Mouse (Mus musculus) gastrocnemius, postnatal 4 days (tissue): ENCODE measurements around the gene Aldh1a3. TPM values are rescaled to one million over a fixed set of nuclear protein-coding genes. Genes with fewer than 3 reads are reported as not detected.
A peak's percentile ranks its signal among the peaks of the same experiment; 100 is the strongest.

Experiments used
- DNase-seq, 2 experiments: peaks; one replicate each; pipeline ENCODE4 v3.0.0; 2021 to 2022; ENCODE audit warnings: low spot score in 2 of 2, mixed read lengths in 2 of 2
- long read RNA-seq, 2 experiments: library from polyadenylated mRNA; stranded (forward); transcript quantifications; one replicate each; pipeline ENCODE4 v2.0.0; 2021
- total RNA-seq, 2 experiments: library from RNA; stranded (reverse); gene quantifications; 2 replicates each; pipeline ENCODE4 v1.2.3; 2021

The Aldh1a3 gene
- 10 to 100 TPM; 14.4 to 18.2 TPM for total RNA-seq
- long read RNA-seq, experiment 1, transcript Aldh1a3-201 (13 exons, 3,443 nt): major isoform, 11 of 20 reads
- long read RNA-seq, experiment 1, partial matches to known transcripts: 6 of 20 reads
- long read RNA-seq, experiment 1, other reads (novel, unspliced or antisense): 3 of 20 reads
- long read RNA-seq, experiment 2, transcript Aldh1a3-201 (13 exons, 3,443 nt): major isoform, 9 of 11 reads
- long read RNA-seq, experiment 2, partial matches to known transcripts: 1 of 11 reads
- long read RNA-seq, experiment 2, other reads (novel, unspliced or antisense): 1 of 11 reads

- peak; percentile 43 to 67 for DNase-seq
Observed at GRCm38 (mm10) chr7:66427437-66428161, at the start of gene Aldh1a3. TSS of gene Aldh1a3 (minus strand) at chr7:66427517.

DNA sequence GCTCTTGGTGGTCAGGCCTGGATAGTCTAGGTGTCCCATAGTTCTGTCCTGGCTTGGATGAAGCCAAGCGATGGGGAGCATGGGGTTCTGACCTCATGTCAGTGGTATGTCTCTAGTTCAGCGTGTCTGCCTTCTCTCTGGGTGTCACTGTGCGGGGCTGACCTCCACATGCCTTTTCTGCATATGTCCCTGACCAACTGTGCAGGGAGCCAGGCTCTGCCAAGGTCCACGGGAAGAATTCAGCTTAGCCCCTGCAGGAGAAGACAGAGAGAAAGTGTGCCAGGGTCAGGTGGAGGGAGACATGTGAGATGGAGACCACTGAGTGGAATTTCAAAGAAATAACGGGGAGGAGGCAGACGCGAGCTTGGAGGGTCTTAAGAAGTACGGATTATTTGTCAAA is 49.0 kb upstream of the Aldh1a3 start:
- DNase-seq: no peak

GRCm38 (mm10) chr7:66471641-66472216 is 44.4 kb upstream of the Aldh1a3 start:
- DNase-seq: no peak

DNA sequence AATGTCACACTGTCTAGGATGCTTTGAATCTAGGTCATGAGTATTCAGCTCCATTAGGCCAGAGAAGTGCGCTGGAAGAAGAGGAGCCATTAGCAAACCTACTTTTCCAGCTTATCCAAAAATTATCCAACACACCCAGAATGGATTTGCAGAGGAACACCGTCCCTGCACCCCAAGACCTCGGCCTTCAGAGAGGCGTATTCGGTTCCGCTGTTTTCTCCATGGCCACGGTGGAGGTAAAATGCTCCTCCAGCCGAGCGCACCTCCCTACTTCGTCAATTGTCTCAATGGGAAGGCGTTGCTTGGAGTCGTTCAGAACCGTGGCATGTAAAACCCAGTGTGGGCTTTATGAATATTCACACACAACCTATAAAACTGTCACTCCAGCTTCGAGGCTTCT is 39.3 kb upstream of the Aldh1a3 start:
- no peak for DNase-seq

GRCm38 (mm10) chr7:66465241-66465640 is 37.9 kb upstream of the Aldh1a3 start:
- DNase-seq: no peak

DNA sequence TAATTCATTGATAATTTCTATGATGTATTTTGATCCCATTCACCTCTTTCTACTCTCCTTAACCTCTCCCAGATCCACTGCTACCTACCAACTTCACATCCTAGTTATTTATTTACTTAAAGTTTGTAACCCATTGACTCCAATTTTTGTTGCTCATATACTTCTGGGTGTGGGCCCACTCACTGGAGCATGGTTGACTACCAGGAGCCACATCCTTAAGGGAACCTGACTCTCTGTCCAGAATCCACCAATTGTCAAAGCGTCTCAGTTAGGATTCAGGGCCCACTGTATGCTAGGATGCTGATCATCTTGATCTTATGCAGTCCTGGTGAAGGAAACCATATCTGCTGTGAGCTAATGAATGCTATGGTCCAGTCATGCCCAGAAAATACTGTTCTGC is 35.8 kb upstream of the Aldh1a3 start:
- DNase-seq: no peak

DNA sequence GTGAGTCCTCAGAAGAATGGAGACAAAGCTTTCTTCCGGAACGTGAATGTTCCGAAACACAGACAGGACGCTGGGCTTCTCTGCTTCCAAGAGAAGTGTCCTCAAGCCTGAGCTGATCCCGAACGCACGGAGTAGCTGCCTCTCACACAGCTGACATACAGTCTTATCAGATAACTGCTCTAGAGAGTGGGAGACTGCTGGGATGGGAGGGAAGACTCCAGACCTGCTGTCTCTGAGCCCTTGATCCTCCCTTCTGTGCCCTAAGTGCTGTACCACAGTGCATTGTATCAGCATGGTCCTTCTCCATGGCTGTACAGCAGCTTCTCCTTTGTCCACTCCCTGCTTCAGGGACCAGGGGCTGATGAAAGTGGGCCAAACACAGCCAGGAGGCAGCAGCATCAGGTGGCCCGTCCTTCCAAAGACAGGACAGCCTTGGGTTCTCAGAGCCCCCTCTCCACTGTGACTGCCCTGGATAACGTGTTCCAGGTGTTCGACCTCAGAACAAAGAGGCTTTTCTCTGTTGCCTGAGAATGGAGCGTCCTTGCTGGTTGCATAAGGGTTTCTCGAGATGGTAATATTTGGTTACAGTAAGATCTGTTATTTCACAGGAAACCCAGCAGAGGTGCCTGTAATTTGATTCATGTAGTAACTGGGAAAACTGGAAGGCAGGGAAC is 24.4 kb upstream of the Aldh1a3 start:
- peak in 1 of 2 experiments; percentile 13 for DNase-seq

DNA sequence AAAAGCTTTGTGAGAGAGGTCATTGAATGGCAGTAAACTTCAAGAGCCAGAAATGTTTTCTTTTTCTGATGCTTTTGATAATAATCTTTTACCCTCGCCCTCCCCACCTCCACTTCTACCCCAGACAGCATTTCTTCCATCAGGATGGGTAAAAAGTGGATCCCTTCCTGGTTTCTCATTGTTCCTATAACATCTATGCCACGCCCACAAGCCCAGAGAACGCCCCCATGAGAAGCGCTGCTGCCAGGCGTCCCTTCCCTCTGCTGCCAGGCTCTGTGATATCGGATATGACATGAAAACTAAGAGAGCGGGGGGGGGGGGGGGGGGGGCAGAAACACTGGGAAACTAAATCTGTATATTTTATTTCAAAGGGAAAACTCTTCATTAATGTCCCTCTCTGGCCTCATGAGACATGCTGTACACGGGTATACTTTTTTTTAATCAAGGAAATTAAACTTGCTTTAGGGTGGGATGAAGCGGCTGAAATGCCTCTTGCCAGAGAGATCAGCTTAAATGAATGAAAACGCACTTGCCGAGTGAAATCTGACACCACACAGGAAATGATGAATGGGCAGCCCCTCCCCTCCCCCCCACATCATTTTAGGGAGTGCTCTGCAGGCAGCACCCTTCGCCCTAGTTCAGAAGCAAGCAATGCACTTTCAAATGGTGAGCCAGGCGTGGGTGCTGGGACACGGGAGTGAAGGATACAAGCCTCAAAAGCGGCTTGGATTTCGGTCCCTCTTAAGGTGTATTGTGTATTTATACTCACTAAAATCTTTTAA is 22.8 kb upstream of the Aldh1a3 start:
- peak; percentile 15 to 36 for DNase-seq

DNA sequence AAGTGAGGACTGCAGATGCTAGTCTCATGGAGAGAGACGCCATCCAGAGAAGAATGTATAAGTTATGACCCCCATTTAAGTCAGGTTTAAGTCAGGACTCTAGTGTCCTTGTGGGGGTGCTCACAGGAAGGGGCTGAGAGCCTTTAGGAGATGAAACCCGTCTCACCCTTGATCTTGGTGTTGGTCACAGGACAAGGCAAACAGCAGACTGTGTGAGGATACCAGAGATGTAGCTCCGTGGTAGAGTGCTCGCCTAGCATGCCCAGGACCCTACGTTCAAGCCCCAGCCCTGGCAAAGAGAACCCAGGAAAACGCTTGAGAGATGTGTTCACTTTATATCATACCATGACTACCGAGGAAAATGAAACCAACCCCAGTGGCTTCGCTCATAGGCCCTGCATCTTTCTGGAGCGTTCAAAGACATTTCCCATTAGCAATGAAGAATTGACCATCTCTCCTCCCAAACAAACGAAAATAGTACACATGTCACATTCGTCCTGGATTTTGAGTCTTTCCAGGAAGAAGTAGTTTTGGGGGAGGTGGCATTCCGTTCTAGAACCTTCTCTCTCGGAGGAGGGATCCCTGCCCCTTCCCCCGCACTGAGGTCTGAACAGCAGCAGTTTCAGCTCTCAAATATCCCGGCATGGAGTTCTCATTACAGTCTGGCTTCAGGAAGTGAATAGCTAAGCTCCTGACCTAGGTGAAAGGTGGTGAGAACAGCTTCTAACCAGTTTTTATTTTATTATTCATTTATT is 21.6 kb upstream of the Aldh1a3 start:
- DNase-seq: peak in 1 of 2 experiments; percentile 11

DNA sequence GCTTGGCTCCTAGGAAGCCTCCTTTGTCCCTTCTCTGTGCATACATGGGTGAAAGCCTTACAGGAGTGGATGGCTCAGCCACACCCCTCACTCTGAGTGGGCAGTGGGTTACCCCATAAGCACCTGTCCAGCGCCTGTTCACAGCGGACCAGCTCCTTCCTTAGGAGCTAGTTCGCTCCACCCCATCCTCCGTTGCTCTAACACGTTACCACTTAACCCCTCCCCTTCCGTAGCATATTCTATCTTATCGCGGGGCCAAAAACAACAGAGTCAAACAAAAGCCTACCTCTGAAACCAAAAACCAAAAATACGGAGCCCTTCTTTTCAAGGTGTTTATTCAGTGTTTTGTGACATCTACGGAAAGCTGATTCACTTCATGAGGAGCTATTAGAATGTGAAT is 21.0 kb upstream of the Aldh1a3 start:
- no peak for DNase-seq

GRCm38 (mm10) chr7:66446860-66447259 is 19.5 kb upstream of the Aldh1a3 start:
- no peak for DNase-seq

GRCm38 (mm10) chr7:66445117-66445905 is 18.0 kb upstream of the Aldh1a3 start:
- no peak for DNase-seq

DNA sequence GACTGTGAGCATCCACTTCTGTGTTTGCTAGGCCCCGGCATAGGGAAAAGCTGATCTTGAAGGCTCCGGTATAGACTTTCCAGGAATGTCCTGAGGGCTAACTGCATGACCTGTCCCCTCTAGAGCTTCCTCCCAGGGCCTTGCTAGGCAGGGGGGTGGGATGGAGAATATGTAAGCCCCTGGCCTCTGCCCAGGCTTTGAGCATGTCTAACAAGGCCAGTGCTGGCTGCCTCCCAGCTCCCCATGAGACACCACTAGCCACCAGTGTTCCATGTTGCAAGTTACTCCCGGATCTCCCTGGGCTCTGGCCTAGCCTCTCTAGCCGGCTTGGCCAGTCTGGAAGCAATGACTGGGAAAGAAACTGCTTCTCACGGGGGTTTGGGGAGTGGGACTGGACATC is 17.4 kb upstream of the Aldh1a3 start:
- DNase-seq: no peak

DNA sequence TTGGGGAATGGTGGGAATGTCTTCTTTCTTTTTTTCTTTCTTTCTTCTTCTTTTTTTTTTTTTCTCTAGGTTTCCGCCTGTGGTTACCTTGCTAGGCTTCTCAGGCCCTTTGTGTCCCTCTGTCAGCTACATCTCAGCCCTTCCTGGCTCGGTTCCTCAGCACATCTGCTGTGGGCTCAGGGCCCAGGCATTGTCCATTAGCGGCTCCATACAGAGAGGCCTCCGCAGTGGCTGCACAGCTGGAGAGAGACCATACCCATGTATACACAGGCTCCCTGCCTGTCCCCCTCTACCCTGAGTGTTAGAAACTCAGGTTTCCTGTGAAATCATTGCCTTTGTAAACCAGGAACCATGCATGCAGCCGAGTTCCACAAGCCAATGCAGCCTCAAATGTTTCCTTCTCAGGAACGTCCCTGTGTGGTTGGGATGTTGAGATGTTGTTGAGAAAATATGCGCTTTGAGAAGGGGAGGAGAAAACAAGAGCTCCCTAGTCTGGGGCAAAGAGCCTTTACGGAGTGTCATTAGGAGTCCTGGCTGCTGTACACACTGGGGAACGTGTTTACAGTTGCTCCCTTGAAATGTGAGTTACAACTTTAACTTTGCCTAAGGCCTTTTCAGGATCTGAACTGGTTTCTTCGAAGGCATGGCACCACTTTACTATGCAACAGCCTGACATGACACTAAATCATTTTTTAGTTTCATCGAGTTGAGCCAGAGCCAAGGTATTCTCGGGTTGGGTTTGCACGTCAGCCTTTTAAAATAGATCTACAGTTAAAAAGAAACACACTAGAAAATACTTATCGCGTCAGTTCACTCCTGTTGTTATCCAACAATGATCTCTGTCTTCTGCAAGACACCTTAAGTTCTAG is 15.4 kb upstream of the Aldh1a3 start:
- peak; percentile 46 to 72 for DNase-seq

DNA sequence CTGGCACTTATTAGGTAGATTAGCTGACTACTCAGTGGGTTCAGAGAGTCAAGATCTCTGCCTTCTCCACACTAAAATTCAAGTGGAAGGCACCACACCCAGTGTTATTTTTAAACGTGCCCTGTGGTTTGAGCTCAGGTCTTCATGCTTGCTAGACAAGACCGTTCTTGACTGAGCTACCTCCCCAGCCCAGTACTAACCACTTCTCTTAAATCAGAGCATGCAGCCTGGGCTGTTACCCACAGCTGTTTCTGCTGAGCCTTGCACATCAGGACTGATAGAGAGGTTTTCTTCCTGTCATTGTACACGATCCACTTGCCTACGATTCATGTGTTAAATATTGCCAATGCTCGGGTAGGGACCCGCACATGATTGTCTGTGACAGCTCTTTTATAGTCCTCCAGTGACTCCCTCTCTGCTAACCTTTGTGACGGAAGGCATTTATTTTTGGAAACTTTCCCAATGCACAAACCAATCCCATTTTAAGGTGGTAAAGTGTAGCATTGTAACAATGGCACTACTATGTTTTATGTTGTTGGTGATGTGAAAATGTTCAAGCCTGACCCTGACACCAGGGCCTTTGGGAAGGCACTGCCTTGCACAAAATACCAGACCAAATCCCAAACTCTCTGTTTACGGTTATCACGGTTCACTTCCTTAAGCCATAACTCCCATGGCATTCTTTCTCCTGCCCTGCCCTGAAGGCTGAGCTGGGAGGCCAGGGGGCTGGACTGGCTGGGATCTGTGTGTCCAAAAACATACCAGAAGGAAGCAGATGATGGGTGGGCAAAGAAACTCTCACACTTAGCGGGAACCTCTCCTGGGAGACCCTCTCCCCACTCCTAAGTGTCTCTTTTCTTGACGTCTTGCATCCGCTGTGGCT is 11.7 kb upstream of the Aldh1a3 start:
- no peak for DNase-seq

- DNase-seq: peak; percentile 50 to 64
Observed at GRCm38 (mm10) chr7:66434453-66434935, 7.2 kb upstream of the Aldh1a3 start.

DNA sequence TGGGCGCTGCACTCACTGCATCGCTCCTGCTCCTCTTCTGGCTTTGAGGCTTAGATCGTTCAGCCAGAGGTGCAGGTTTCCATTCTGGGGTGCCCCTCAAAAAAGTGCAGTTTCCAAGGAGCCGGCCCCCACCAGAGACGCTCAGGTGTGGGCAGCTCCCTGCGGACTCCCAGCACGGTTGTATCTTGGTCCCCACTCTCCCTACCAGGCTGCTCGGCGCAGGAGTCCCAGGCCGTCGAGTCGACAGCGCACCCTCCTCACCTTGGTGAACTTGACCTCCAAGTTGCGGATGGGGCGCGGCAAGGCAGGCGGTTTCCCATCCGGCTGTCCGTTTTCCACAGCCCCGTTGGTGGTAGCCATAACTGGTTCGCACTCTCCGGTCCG is 272 bp downstream of the Aldh1a3 start:
- DNase-seq: no peak
